Mouse (Mus musculus) heart, postnatal 0 days (tissue): ENCODE measurements at regions not wholly inside any gene's neighbourhood (a gene's known extent, or its start where the extent isn't known, plus 50 kb on each side); places are given as distances from the start of the nearest gene placed in this dataset.

Source experiments
- CTCF ChIP-seq: IDR thresholded peaks from 2 replicates; pipeline ENCODE4 v1.5.1; 2016; ENCODE audit warnings: antibody characterized with exemption, control low read depth, low read depth
- EP300 ChIP-seq: IDR thresholded peaks from 2 replicates; pipeline ENCODE4 v1.6.1; 2016; ENCODE audit warnings: antibody characterized with exemption, low read depth

DNA sequence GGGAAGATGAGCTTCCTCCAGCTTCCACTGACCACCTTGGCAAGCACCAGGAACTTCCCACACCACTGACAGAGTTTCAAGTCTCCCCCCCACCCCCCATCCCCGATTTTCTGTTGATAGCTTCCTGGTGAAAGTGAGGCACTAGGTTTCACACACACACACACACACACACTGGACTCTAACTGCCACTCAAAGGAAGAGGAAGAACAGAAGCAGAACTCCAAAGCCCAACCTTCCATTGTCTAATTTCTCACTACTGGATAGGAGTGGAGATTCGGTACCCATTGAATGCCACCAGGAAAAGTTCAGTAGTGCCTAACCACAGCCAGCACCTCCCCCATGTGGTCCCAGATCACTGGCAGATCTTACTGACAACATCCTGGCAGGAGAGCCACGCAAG is 138.7 kb downstream of the Kctd12 start:
- no peak for TF ChIP-seq CTCF
- no peak for TF ChIP-seq EP300
